Mouse (Mus musculus) lung, postnatal 4 days (tissue): ENCODE measurements at regions not wholly inside any gene's neighbourhood (a gene's known extent, or its start where the extent isn't known, plus 50 kb on each side); places are given as distances from the start of the nearest gene placed in this dataset.

ENCODE experiments used
- DNase-seq, 2 experiments: peaks; one replicate each; pipeline ENCODE4 v3.0.0; 2021

GRCm38 (mm10) chr9:59144256-59144800 is 108.1 kb upstream of the Neo1 start:
- no peak for DNase-seq

DNA sequence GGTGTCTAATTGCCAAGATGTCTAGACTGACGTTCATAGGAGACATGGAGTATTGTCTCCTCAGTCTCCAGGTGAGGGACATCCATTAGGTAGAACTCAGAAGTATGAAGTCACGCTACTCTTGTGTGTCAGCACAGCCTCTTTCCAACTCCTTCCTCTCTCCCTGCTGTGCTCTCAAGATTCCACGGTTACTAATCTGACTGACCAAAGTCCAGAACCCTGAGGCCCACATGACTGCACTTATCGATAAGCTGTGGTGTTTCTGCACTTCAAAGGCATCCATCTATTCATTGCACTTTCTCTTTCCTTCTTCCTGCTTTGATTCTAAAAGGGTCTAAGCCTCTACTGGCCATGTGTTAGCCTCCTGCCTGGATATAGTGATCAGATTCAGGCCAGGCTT is 107.4 kb upstream of the Neo1 start:
- no peak for DNase-seq

- DNase-seq = peak; percentile 29 to 51
Measured at GRCm38 (mm10) chr9:59134171-59135041, 98.2 kb upstream of the Neo1 start.

DNA sequence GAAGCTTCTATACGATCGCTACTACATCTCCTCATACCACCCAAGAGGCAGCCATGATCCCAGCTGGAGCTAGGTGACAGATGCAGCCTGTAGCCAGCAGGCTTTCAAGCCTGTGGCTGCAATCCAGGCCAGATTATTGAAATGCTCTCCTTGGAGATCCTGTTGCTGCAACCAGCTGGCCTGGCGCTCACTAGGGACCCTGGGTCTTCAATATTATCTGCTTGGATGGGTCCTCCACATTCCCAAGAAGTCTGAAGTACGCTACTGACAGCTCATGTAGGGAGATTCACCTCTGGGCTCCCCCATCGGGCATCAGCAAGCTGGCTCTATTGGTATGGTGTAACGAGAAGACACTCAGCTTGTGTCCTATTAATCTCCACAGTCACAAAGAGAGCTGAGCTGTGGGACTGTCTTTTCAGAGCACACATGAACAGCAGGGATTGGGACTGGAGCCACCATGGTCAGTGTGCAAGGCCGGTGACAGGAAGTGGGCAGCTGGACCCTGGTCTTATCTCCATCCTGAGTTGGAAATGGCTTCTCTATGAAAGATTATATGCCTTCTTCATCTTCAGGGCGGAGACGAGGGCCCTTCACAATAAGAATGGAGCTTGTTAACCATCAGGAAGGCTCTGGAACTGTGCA is 93.6 kb upstream of the Neo1 start:
- DNase-seq = peak; percentile 32 to 84

DNA sequence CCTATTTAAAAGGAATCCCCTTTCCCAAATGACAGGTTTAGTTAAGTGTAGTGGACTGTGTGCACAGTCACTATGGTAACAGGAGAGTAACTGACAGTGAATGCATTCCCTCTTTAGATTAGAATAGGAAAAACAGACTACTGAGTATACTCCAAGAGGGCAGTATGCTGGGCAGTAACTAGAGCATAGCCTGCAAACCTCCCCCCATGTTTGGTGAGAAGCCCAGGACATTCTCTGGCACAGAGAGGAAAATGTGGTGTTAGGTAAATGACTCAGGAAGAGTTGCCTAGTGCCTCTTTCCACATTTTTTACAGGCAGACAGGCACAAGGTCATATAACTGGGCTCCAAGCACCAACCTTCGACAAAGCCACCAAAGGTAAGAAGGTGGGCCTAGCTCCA is 93.0 kb upstream of the Neo1 start:
- DNase-seq = no peak

- DNase-seq = no peak
Measured at GRCm38 (mm10) chr9:59128023-59128422, 91.8 kb upstream of the Neo1 start.

GRCm38 (mm10) chr9:59125886-59126285 is 89.6 kb upstream of the Neo1 start:
- no peak for DNase-seq

DNA sequence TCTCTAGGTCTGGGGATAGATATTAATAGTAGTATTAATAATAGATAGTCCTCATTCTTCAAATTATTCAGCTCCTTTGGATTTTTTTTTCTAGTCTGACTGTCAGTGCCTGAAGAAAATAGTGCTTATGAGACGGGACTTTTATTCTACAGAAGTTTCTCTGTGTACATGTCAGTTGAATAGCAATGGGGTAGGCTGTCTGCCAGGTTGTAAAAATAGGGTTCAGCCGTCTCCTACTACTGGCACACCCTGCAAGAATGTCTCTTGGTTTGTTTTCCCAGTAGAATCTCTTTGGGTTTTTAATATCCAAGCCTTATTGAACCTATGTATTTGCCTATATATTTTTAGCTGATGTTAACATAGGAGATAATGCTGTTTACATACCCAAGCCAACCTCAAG is 80.3 kb upstream of the Neo1 start:
- no peak for DNase-seq

- no peak for DNase-seq
Measured at GRCm38 (mm10) chr9:59113859-59114258, 77.6 kb upstream of the Neo1 start.

DNA sequence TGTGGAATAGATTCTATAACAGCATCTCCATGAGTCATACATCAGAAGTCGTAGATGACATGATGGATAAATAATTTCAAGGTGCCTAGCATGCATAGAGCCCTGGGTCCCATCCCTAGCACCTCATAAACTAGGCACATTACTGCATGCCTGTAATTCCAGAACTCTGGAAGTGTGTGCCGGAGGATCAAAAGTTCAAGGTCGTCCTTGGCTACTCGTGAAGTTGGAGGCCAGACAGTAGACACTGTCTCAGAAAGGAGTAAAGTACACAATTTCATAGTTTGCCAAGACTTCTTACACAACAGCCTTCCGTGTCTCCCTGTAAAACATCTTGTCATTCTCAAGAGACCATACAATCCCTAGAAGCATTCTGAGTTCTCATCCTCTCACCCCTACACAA is 63.5 kb upstream of the Neo1 start:
- DNase-seq = peak in 1 of 2 experiments; percentile 28

DNA sequence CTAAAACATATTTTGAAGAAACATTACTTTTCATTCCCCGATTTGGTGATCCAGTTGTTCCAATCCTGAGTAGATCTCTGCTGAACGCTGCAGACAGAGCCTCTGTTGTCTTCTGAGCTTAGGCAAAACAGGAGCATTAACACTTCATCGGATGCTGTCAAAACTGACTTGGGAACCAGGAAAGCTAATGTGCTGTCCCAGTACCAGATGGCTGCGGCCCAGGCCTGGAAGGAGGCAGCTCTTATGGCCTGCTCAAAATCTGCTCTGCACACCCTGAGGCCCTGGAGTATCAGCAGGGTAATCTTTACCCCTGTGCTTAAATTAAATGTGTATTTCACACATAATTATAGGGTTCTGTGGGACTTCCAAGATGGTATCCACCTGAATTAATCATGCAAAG is 61.3 kb upstream of the Neo1 start:
- peak; percentile 28 to 69 for DNase-seq

DNA sequence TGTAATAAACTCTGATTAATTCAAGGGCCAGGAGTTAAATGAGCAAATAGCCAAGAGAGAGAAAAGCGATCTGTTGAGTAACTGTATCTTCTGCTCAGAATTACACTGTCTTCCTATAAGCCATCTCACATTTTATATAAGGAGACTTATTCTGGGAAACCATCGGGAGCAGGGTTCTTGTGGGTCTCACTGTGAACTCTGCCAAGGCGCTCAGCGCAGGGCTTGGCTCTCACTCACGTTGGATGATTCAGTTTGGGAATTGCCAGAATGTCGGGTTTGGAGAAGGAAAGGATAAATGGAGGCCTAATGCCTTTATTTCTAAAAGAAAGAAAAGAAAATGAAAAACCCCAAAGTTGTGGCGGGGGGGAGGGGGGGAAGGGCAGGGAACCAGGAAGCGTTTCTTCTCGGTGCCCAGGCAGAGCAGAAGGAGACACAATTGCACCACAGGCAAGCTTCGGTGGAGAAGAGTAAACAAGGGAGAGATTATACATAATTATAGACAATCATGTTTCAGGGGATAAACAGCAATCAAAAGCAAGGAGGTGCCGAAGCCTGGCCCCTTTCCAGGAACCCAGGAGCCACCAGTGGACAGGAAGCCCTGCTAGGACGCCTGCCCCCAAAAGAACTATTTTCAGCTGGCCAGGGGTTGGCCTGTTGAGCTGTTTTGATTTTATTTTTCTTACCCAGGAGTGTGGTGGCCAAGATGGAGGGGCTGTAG is 60.5 kb upstream of the Neo1 start:
- peak in 1 of 2 experiments; percentile 37 for DNase-seq

DNA sequence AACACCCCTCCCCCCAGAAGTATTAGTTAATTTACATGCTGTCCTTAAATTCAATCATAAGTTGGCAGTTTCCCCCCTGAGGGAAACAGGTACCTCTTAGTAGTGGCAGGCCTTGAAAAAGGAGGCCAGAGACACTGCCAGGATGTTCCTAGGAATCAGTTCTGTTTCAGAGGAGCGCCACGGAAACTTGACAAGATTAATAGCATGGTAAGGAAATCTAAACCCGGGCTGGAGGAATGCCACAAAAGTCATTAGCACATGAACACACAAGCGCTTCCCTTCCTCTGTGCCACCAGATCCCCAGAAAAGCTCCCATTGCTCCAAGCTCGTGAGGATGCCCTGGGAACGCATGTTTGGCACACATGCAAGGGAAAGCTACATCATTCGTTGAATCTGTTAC is 59.4 kb upstream of the Neo1 start:
- DNase-seq = no peak

DNA sequence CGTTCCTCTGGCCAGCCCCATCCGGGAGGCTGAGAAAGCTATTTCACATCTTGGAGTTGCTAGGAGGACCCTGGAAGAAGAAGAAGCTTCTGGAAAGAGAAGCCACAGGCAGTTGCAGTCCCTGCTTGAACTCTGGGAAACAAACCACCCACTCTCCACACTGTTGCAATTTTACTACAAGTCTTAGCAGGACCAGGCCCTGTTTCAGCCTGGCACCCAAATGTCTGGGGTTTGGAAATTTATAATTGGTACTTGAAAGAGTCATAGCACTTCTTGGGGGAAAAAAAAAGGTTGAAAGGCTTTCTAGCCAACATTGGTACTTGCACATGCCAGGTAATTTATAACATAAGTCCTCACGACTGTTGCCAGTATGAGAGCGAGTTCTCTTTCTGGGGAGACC is 57.9 kb upstream of the Neo1 start:
- DNase-seq = no peak

GRCm38 (mm10) chr9:59091179-59091578 is 54.9 kb upstream of the Neo1 start:
- no peak for DNase-seq

DNA sequence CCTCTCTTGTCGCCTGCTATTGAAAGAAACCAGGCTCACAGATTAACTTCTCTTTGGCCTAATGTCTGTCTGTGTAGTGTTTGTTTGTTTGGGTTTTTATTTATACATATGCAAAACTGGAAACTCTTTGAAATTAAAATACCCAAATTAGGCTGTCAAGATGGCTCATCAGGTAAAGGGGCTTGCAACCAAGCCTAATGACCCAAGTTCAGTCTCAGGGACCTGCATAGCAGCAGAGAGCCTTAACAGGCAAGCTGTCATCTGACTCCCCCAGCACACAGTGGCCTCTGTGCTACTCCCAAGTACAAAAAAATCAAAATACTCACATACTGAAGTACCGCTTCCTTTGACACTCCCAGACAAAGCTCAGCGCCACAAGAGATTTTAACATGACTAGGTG is 51.5 kb upstream of the Neo1 start:
- no peak for DNase-seq

GRCm38 (mm10) chr9:59087112-59087511 is 50.9 kb upstream of the Neo1 start:
- DNase-seq = no peak

- no peak for DNase-seq
Measured at GRCm38 (mm10) chr9:59086556-59087102, 50.4 kb upstream of the Neo1 start.
